Mouse (Mus musculus) brain, embryonic 14.5 days (tissue): ENCODE measurements around the gene Hbq1a. TPM values are rescaled to one million over a fixed set of nuclear protein-coding genes. Genes with fewer than 3 reads are reported as not detected.
A peak's percentile ranks its signal among the peaks of the same experiment; 100 is the strongest.

Source experiments
- DNase-seq: peaks from one replicate; pipeline ENCODE4 v3.0.0-alpha.2; 2011; ENCODE audit warnings: low read depth
- CTCF ChIP-seq: fragments of 200-500 bp; IDR thresholded peaks from 2 replicates; pipeline ENCODE4 v1.5.1; 2012; ENCODE audit warnings: inconsistent platforms, mild to moderate bottlenecking, moderate library complexity, borderline replicate concordance; ENCODE audit not compliant: insufficient read depth, insufficient read length; ENCODE audit errors: extremely low read depth
- POLR2A ChIP-seq: fragments of 200-500 bp; IDR thresholded peaks from 2 replicates; pipeline ENCODE4 v1.6.1; 2012; ENCODE audit warnings: mild to moderate bottlenecking, inconsistent platforms, borderline replicate concordance; ENCODE audit not compliant: poor library complexity, insufficient read depth, insufficient read length, severe bottlenecking; ENCODE audit errors: extremely low read depth
- polyA plus RNA-seq: library from polyadenylated mRNA; depleted of rRNA; stranded (reverse); fragments of >200 nt; gene quantifications from 2 replicates; pipeline ENCODE4 v1.2.3, GENCODE M21; 2012; rRNA removed

Hbq1a gene
- 1.2 TPM in 2 replicates for polyA plus RNA-seq

DNA sequence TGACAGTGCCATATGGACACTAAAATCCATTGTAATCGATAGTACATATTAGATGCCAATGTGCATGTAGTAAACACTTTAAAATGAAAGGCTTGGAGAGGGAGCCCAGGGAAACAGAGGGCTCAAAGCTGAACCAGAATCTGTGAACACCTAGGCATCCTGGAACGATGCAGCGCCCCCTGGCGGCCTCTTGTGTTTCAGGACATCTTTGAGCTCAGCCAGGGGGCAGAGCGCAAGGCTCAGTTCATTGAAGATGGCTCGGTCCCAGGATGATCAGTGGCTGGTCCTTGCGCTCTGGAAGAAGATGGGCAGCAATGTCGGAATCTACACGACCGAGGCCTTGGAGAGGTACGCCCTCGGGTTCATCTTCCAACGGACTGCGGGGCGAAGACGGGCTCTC lies at the start of gene Hbq1a:
Gene Hbq1a, plus strand, starts transcription at position 205 of the 400 bp plus-strand sequence.
- DNase-seq = peak; percentile 49
- peak; percentile 67 for TF ChIP-seq CTCF

DNA sequence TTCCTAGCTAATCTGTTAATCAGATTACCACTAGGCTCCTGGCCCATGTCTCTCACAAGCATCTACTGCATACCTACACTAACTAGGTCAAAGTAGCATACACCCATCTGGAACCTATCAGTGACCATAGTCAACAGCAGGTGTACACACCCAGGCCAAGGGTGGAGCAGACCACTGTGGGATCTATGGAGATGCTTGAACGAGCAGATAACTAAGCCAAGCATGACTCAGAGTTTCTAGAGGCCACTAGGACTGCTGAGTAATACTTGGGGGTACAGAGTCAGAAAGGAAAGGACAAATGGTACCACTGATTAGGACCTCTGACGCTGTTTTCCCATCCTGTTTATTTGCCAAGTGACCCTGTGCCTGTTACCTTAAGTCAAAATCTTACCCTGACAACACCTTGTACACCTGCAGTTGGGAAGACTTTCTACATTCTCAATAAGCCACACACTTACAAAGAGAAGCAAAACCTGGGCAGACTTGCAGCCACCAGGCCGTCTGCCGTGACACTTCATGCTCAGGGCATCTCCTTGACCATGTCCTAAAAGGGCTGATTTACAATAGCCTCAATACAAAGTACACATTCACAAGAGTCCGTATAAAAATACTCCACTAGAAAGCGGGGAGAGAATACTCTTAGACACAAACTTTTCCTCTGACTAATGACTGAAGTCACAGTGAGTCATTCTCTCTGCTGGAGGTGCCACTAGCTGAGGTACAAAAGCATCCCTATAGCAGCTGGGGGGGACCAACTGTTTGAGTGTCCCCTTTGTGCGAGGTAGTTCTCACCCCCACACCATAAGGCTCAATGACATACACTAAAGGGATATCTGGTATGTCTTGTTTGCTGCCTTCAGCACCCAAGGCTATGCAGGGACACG lies 48.7 kb upstream of the Hbq1a start:
- TF ChIP-seq CTCF = no peak
- no peak for TF ChIP-seq POLR2A
- no peak for DNase-seq

DNA sequence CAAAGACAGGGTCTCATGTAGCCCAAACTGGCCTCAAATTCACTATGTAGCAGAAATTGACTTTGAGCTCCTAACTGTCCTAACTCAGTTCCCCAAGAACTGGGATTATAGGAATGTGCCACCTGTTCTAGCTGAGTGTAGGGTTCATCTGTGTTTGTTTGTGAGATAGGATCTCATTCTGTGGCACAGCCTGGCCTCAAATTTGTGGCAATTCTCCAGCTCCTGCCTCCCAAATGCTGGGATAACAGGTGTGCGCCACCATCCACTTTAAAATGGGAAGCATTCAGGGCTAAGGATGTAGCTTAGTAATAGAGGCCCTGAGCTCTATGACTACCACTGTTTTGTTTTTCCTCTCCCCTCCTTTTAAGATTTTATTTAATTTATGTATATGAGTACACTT lies 46.7 kb upstream of the Hbq1a start:
- no peak for DNase-seq
- TF ChIP-seq CTCF (no peak), POLR2A (no peak)

DNA sequence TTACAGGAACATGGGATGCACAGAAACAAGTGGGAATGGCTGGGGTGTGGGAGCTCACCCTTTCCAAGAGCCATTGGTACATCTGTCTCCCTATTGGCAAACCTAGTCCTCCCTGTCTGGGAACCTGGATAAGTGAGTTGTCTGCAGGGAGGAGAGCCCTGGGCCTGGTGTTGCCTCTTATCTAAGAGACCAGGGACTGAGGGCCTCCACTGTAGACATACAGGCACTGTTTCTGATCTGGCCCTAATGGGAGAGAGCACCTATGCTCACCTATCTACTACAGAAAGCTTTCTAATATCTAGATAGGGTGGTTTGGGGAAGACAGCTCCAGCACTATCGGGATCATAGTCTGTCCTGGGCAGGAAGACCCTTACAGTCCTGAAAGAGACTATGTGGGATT lies 43.7 kb upstream of the Hbq1a start:
- DNase-seq = no peak
- TF ChIP-seq CTCF (no peak), POLR2A (no peak)

DNA sequence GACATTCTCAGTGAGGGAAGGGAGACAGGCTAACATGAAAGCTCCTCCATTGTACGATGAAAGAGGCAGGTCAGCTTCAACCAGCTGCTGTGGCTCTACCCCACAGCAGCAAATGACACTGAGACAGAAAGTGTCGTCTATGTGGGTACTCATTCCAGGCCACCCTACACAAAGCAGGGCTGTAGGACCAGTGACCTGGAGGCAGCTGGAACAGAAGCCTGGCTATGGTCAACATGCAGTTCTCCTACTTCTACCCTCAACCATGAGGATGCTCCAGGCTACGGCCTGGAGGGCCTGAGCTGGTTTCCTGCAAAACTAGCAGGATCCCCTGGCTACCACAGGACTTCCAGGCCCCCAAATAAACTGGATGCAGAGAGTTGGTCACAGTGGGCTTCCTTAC lies 43.3 kb upstream of the Hbq1a start:
- no peak for DNase-seq
- TF ChIP-seq POLR2A = no peak
- no peak for TF ChIP-seq CTCF

DNA sequence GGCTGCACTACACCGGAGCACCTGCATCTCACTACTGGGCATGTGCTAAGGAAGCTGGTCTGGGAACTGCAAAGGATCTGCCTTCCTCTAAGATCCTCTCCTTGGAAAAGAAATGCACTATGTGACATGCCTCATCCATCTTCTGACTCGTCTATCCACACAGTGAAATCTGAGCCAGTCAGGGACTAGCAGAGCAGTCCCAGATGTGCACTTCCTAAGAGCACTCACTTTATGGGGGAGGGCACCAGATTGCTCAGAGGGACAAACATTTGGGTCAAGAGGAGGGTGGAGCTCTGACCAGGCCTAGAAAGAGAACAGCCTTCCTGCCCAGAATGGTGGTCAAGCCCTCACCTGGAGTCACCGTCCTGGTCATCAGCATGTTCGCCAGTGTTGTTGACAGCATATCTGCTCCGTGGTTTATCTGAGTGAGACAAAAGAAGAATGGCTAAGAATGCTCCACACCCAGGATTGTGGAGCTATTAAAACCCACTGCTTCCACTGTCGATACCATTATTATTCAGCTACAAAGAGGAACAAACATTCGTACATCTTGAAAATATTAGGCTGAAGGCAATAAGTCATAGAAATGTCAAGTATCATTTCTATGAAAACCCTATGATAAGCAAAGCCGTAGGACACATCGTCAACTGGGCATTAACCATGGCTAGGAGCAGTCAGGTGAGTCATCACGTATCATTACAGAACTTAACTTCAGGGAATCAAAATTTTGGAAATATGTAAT lies 37.0 kb upstream of the Hbq1a start:
- TF ChIP-seq POLR2A (no peak), CTCF (no peak)
- no peak for DNase-seq

DNA sequence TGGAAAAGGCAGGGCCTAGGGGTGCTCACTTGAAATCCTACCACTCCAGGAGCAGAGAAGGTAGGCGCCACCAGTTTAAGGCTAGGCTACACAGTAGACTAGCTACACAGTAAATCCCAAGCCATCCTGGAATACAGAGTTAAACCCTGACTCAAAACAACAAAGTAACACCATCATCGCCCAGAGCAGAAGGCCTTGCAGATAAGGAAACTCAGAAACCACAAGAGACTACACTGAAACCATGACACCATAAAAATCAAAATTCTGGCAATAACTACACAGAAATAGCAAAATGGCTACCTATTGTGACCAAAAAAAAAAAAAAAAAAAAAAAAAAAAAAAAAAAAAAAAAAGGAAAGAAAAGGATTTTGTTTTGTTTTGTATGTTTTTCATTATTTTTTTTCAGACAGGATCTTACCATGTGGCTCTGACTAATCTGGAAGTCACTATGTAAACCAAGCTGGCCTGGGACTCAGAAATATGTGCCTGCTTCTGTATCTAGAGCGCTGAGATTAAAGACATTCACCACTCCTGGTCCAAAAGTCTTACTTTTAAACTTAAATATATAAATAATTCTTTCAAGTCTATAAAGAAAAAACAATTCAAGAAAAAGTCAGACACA lies 34.6 kb upstream of the Hbq1a start:
- DNase-seq = no peak
- no peak for TF ChIP-seq CTCF
- no peak for TF ChIP-seq POLR2A

DNA sequence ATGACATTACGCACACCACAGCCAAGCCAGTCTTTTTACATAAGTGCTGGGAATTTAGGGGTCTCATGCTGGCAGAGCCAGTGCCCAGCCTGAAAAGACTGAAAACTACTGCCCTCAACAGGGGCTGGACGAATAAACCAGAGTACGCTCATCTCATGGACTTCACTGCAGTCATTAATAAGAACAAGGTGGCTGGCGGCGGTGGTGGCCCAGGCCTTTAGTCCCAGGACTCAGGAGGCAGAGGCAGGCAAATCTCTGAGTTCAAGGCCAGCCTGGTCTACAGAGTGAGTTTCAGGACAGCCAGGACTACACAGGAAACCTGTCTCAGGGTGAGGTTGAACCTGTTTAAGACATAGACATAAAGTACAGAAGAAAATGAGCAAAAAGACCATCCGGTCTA lies 33.7 kb upstream of the Hbq1a start:
- DNase-seq = no peak
- no peak for TF ChIP-seq CTCF
- TF ChIP-seq POLR2A = no peak

DNA sequence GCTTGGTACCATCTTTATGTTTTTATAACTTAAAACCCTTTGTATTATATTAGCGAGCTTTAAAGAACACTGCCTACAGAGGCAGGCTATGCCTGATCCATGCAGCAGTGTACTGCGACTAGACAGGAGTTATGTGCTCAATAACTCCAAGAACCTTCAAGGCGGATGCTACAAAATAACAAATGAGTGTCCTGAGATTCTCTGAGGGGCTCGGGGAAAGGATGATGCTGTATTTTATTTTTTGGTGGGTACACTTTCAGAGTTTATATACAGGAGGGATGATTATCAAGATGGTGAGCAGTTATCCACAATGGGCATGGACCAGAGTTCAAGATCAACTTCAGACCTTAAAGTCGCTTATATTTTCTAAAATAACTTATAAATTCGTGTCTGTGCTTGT lies 33.1 kb upstream of the Hbq1a start:
- no peak for DNase-seq
- no peak for TF ChIP-seq POLR2A
- TF ChIP-seq CTCF = no peak

DNA sequence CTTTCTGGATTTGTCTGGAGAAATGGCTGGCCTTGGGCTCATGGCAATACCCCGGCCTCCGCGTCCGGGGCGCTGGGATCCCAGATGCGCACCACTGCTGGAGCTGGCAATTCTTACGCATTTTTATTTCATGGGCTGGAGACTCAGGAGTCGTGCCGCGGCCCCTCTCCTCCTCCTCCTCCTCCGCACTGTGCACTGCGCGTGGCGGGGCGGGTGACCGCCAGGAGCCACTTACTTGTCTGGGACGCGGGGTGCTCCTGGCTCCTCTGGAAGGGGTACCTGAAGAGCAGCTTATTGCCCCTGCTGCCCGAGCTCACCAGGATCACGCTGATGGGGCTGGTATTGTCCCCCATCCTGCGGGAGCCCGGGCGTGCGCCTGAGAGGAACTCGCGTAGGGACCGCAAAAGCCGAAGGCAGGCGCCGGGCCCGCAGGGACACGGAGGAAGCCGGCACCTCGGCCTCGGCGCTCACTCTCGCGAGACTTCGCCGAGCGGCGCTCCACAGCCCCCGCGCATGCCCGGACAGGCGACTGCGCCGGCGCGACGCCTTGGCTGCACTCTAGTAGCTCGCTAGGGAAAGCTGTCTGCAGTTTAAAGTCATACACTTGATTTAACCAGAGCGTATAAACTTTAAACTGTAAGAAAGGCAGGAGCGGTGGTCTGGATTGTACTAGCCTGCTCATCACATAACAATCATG lies 32.5 kb upstream of the Hbq1a start, which contains the start of gene Nprl3:
Gene Nprl3, minus strand, starts transcription at position 520 of the 697 bp plus-strand sequence.
- TF ChIP-seq CTCF (no peak), POLR2A (peak; percentile 94)
- DNase-seq = peak; percentile 98

DNA sequence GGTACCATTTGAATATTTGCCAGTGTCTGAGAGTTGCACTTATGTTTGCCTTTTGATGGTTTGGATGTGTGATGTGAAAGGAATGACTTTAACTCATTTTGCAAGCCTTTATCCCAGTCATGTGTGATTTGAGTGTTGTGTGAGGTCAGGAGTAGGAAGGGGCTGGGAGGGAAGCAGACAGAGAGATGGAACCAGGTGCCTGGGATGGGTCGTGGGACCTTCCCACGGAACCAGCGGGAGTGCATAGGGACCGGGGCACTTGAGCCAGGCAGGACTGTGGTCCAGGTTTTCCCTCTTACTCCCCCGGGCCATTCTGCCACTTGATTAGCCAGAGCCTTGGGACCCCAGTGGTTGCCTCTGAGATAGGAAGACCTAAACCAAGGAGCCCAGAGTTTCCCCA lies 31.9 kb upstream of the Hbq1a start:
- no peak for TF ChIP-seq CTCF
- no peak for TF ChIP-seq POLR2A
- DNase-seq = peak; percentile 11

DNA sequence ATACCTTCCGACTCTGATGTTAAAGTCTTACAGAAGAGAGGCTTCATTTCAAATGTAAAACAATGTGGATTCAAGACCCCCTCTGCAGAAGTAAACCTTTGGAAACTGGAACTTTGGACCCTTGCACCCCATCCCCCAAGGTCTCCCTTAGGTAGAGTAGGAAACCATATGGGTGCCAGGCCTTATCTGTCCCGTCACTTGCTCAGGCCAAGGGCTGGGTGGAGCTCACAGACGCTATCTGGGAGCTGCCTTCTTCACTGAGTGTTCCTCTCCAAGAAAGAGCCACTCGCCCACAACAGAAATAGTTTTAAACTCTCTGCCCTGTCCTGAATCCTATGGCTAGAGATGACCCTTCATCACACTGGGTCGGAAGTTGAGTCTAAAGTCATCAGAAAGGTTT lies 30.9 kb upstream of the Hbq1a start:
- DNase-seq = no peak
- no peak for TF ChIP-seq POLR2A
- TF ChIP-seq CTCF = no peak
